Mouse (Mus musculus) spleen, adult 18-20 months (tissue): ENCODE measurements around the gene Adh7.
A peak's percentile ranks its signal among the peaks of the same experiment; 100 is the strongest.

ENCODE experiments used
- DNase-seq, 2 experiments: peaks; one replicate each; pipeline ENCODE4 v3.0.0; 2022; ENCODE audit warnings: mixed read lengths in 2 of 2

Gene Adh7

DNA sequence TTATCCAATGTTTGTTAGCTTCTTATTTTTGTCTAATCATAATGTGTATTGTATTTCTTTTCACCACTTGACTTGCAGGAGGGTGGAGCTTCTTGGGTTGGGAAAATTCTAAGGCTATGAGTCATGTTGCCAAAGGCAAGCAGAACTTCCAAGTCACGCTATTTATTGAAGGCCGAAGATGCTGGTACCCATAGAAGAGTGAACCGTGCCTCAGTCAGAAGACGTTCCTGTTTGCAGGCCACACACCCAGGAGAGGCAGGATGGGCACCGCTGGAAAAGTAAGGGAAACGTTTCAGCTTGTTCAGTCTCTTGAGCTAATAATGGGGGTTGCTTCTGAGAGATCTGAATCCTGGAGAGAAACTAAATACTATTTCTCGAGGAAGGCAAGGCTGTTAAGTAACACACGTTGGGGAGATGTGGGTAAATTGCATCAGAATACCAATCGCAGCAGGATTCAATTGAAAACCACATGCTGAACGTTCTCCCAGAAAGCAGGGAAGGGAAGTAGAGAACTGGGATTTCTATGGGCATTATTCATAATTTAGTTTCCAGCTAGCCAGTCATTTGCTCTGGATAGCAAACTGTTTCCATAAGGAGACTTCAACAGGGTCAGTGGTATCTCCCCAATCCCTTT lies at the start of gene Adh7:
Adh7 (plus strand) TSS at position 130 of the 634 bp plus-strand sequence.
- no peak for DNase-seq

DNA sequence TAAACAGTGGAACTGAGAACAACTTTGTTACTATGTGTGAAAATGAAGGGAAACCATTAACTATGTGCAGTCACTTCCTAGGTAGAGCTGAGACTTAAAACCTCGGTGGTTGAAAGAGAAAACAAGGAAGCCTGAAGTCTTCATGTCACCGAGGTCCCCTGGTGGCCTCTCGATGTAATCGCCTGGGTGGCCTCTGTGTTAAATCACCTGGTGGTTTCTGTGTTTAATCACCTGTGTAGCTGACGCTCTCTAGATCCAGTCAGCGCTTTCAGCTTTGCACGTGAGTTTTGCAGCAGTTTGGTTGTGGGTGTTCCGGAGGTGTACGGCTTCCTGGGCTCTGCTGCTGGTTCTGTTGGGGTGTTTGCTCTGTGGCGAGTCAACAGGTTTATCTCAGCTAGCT lies 44.3 kb upstream of the Adh7 start:
- DNase-seq: no peak

DNA sequence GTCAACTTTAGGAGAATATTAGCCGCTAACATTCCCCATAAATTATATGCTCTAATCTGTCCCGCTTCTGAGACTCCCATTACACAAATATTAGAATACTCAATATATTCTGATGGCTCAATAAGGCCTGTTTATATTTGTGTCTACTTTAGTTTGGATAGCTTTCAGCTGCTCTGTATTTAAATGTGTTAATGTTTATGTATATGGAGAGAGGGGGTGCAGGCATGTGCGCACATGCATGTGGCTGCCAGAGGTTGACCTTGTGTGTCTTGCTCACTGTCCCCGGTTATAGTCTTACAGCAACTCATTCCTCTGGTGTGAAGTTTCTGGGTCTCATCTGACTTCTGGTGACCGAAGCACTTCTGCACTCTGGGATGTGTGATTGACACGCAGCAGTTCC lies 42.0 kb upstream of the Adh7 start:
- DNase-seq: no peak

DNA sequence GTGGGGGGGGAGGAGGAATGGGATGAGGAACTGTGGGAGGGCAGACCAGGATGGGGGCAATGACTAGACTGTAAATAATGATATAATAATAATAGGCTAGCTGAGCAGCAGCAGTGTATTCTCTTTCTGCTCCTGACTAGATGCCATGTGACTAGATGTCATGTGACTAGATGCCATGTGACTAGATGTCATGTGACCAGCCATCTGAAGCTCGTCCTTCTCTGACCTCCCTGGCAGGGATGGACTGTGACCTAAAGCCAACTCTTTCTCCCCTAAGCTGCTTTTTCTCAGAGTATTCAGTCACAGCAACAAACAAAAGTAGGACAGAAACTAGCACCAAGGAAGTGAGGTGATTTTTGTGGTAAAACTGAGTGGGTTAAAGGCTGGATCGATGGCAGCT lies 35.5 kb upstream of the Adh7 start:
- no peak for DNase-seq

DNA sequence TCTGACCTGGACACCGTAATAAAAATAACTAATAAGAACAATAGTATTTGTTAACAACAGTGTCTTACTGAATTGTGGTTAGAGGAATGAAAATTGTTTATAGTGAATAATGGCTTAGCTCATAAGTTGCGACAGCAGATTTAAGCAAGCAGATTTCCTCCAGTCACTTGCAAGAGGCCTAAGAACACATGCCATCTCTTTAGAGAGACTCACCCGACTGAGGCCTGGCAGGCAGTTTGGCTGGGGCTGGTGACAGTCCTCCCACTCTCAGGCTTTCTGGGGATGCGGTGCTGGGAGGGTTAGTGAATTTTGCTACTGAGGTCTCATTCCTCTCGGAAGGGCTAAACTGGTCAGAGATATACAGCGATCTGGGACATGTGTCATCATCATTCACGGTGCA lies 34.2 kb upstream of the Adh7 start:
- DNase-seq: no peak

DNA sequence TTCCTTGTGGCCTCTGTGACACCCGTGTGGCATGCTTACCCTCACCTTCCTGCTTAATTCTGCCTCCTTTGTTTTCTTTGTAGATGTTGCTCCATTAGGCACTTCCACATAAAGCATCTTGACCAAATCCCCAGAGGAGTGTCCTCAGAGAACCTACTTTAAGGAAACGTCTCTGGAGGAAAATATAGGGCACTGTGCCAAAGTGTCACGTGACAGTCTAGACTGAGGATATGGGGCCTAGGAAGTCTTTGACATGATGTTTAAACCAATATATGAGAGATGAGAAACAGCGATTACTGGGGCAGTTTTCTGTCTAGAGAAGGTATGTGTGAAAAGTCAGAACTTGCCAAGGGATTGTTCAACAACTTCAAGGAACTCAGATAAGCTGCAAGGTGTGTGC lies 32.3 kb upstream of the Adh7 start:
- no peak for DNase-seq

DNA sequence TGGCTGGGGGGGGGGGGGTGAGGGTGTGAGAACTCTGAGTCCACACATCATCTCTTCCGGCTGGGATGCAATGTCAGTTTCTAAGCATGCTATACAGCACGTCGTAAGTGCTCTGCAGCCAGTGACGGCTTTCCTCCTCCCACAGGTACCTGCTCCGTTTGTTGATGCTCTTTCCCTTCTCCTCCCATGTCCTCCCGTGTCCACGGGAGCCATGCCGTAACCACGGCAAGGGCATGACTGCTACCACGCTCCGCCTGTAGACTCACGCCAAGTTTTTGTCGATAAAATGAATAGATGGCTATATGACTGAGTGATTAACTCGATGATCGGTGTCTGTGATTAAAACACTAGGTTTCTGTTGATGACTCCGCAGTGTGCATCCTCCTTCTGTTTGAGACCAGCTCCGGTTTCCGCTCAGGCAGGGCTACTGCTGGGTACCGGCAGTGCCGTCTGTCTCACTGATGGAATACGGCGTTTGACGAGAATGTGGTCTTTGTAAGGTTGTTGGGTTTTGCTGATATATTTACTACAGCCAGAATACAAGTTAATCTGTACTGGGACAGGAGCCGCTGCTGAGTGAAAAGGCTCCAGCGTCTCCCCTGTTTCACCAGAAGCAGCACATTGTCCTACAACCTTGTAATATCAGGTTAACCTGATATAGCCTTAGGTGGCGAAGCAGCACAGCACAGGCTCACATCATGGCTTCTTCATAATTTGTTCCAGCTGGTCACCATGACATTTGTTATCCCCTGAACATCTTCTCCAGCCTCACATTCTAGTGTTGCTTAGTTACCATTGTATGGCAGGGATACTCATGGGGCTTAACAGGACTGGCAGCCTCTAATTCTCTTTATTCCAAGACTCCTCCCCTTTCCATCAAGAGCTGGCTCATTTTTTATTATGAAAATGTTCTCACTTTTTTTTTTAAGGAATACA lies 31.3 kb upstream of the Adh7 start:
- DNase-seq: no peak

DNA sequence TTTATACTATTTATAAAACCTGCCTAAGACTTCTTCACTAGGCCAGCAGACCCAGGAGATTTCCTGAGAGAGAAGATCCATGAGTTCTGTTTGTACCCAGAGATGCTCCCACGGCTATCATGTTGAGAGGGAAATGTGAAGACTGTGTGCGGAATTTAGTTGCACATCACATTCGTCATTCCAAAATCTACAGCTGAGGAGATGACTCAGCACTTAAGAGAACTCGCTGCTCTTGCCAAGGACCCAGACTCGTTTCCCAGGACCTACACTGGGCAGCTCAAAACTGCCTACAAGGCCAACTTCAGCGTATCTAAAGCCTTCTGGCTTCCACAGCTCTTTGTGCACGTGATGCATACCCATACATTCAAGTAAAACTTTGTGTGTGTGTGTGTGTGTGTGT lies 25.3 kb upstream of the Adh7 start:
- DNase-seq: no peak

DNA sequence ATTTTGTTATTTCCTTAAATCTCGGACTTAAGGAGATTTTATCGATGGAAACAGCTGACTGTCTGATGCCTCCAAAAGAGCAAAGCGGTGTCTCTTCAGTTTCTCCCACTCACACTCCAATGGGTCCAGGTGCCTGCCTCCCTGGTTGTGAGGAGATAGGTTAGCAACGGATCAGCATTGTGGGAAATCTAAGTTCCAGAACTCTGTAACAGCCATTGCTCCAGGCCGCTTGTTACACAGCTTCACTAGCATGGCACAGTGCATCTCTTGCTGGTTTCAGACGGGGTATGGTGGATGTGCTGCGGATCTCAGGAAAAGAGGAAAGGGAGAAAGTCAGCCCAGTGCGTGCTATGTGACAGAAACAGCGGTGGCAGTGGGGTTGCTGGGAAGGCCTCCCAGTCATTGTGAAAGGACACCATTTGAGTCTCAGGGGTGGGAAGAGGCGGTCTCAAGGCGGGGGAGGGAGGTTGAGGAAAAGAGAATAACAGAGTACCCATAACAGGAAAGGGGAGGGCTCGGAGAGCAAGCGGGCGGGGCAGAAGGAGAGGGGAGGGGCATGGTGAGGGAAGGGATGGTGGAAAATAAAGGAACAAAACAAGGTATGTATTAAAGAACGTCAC lies 23.8 kb upstream of the Adh7 start, which contains the start of gene 4930579F01Rik:
4930579F01Rik (minus strand) TSS at position 143 of the 620 bp plus-strand sequence.
- no peak for DNase-seq

DNA sequence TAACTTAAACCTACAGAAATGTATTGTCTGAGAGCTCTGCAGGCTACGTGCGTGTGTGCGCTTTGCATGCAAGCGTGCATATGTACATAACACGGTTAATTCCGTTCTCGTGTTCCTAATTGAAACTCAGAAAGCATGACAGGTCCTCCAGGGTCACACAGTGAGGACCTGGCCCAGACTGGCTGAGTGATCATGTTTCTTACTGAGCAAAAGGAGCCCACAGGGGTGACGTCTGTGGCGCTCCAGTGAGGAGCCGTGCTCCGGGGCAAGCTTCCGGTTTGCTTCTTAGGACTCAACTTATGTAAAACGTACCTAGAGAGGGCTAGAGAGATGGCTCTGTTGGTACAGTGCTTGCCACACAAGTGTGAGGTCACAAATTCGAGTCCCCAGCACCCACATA lies 20.5 kb upstream of the Adh7 start:
- DNase-seq: no peak

DNA sequence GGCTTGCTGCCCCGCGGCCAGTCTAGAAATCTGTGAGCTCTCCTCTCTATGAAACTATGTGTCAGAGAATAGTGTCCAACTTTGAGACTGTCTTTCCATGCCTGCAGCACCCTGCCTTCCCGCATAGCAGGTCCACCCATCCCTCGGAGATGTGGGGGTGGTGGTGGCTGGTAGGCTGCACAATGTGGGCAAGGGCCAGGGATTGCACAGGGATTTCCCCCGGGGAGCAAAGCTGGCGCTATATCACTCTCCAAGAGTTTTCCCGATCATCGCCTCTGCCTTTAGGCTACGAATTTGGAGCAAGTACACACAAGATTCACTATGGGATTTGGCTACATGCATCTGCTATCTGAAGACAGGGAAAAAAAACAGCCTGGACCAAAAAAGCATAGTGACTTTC lies 20.0 kb upstream of the Adh7 start:
- DNase-seq: no peak

DNA sequence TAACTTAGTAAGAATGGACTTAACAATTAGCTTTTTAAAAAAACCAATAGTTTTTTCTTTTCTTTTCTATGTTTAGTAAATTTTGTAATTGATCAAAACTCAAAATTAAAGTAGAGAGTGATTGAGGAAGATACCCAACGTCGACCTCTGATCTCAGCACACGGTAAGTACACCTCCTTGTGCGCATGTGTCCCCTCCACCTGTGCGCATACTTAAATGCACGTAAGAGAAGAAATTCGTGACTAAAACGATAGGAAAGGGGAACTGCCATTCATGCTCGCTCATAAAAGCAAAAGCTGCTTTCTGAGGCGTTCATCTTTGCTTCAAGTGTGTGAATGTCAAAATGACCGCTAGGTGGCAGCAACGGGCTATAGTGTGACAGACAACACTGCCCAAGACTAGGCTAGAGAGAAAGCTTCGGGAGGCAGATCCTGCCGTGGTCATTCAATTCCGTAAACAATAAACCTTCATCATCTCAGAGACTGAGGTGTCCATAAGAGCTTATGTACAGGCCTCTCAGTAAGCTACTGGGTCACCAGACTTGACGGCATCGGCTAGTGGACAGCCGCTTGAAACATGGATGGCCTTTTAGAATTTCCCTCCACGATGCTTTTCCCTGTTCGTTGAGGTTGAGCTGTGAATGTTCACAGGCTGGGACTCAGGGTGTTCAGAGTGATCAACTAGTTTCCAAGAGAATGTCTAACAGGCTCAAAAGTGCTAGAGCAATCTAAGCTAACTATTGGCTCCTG lies 19.4 kb upstream of the Adh7 start:
- peak; percentile 23 to 76 for DNase-seq

DNA sequence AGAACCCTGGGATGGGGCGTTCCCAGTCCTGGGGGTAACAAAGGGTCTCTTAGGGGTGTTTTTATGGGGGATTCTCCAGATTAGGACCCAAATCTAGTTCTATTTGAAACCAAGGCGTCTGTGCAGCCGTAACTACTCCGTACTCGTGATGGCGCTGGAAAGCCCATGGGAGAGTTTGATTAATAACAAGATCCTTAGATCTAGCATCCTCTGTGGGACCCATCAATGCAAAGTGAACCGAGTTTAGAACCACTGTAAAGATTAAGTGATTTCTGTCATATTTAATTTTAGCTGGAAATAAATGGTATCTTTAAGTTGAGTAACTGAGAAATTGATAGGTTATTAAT lies 18.9 kb upstream of the Adh7 start:
- DNase-seq: no peak

DNA sequence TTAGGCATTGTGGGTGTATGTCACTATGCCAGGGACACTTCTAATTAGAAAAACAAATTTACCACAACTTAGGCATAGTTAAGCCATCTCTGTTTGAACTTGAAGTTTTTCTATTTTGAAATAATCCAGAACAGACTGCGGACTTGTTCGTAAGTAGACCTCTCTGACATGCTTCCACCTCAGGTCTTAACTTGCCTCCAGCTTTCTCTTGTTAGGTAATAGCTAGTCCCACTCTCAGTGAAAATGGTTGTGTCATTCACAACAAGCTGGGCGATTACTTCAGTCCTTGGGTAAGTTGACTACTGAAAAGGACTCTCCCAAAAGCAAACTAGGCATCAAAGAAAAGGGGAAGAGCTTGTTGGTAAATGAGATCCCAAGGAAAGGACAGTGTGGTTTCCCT lies 8.7 kb upstream of the Adh7 start:
- no peak for DNase-seq

DNA sequence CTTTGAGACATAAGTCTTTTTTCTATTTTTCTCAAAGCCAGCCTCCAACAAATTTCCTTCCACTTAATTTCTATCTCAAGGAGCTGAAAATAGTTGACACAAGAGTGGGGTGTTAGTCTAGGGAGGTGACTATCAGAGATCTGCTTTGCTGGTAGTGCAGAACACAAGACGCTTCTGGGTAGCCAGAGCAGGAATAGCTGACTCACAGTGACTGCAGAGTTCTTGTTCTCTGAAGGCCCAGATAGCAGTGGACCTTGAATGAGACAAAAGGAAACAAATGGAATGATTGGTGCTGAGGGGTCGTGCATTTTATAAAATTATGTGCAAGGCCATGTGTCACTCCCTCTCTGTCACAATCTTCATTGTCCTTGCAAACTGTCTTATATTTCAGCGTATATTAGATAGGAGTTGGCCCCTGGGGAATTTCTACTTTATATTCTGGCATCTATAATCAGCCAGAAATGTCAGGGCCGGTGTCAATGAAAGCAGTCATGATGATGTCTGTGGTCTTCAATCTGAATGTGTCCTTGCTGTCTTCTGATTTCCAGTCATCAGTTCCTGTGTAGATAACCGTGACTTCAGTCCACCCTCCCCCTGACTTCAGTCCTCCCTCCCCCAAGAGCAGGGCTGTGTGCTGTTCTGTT lies 7.0 kb upstream of the Adh7 start:
- DNase-seq: no peak

DNA sequence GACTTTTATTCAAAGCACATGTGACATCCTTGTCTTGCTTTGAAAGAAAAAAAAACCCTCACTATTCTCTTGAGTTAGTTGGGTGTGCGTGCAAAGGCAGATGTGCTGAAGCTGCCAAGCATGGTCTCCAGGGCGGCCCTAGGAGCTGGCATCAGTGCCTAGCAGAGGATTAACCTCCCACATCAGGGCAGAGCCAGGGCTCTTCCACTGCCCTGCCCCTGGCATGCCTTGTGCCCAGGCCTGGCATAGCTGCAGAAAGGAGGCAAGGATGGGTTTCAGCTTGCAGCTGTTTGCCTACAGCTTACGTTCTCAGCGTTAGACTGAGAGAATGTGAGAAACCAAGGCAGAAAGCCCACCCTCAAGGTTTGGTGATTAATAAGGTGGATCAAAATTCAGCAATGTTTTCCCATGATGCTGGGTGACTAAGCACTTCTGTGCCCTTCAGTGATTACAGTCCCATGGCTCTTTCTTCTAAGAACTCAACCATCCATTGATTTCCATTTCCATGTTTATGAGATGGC lies 5.1 kb upstream of the Adh7 start:
- DNase-seq: no peak

DNA sequence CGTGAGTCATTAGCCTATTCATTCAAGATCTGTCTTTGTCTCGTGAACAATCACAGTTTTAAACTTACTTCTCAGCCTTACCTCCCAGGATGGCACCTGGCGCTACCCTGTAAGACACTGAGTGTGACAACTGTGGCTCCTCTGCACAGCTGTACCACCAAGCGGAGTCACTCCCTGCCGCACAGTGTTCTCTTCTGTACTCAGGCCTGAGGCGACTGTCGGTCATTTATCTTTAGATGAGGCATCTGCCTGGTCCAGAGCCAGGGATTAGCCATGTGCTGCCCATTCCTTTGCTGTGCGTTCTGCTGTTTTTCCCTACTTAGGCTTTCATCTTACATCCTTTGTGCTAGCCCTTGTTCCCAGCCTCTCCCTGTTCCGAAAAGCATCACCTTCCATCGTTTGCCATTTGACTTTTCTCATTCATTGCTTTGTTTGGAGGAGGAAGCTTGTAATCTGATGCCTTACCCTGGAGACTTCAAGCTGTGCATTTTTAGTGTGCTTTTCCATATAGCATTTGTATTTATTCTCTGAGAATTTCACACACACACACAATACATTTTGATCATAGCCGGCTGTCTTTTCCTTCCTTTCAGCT lies 2.1 kb upstream of the Adh7 start:
- DNase-seq: no peak

DNA sequence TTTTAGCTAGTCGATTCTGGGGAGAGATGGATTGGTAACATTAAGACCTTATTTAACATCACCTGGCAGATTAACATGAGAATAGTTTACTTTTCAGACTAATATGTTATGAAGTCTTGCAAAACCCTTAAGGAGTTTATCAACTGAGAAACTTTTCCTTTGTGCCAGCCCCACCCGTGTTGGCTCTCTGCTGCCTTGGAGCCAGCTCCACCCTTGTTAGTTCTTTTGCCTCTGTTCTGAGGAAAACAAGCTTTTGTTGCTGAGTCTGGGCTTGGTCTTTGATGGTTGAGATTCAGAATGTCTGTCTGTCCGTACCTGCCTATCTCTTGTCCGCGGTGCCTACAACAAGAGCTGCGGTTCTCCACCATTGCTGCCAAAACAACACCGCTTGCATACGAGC lies 1.5 kb upstream of the Adh7 start:
- DNase-seq: no peak

DNA sequence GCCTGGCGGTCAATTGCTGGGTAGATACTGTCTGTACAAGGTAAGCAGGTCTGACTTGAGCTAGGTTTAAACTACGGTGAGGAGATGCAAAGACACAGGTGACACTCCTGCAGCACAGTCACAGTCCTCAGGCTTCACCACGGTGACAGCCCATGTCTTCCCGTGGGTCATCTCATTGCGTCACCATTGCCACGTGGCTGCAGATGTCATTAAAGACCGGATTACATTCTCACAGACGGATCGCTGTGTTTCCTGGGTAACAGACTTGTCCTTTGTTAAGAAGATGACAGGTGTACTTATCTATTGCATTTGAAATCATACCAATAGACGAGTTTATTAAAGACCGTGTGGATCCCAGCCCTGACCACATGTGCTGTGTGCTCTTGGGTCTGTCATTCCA lies 3.6 kb downstream of the Adh7 start:
- DNase-seq: no peak

DNA sequence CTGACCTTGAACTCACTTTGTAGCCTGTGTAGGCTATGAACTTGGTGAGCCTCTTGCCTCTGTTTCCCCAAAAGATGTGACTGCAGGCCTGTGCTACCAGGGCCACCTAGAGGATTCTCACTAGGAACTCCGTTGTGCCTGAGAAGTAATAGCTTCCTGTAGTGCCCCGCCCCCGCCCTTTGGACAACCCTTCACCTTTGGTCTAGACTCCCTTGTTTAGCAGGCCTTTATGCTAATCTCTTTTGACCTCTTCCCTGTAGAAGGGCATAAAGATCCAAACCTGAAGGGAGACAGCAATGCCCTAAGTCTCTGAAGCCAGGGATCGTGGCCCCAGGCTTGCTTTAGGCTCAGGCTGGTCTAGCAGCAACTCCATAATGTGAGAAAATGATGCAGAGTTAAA lies 5.0 kb downstream of the Adh7 start:
- DNase-seq: no peak

DNA sequence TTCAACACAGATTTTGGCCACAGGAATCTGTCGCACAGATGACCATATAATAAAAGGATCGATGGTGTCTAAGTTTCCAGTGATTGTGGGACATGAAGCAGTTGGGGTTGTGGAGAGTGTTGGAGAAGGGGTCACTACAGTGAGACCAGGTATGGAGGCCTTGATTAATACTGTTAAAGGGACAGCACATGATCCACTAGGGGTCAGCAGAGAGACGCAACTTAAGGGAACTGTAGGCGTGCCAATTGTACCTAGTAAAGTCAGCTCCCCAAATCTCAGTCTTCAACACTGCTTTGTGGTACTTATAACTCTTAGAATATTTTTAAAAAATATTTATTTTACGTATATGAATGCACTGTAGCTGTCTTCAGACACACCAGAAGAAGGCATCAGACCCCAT lies 5.4 kb downstream of the Adh7 start:
- DNase-seq: peak in 1 of 2 experiments; percentile 57

DNA sequence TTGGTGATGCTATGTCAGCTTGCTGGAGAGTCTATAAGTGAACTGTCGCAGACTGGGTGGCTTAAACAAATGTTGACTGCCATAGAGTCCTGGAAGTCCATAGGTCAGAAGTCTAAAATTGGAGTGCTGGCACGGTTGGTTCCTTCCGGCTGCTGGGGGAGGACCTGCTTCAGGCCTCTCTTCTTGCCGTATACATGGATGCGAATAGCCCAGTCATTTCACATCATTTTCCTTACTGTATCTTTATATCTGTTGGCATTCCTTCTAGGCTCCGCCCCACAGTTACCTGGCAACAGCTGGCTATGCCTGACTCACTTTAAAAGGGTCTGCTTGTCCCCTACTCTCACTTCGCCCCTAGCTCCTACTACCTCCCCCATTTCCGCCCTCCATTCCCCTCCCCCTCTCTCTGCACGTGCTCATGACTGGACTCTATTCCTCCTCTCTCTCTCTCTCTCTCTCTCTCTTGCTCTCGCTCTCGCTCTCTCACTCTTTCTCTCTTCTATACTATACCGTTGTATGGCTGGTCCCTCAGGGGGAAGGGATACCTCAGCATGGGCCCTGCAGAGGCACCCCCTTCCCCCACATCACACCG lies 6.9 kb downstream of the Adh7 start:
- DNase-seq: no peak
